Mouse (Mus musculus): ENCODE measurements around the gene Btg1.
A peak's percentile ranks its signal among the peaks of the same experiment; 100 is the strongest.

The Btg1 gene

GRCm38 (mm10) chr10:96632271-96633144, 15.7 kb downstream of the Btg1 start:
- DNase-seq: no peak

- no peak for DNase-seq
Observed at GRCm38 (mm10) chr10:96633145-96633516, 16.3 kb downstream of the Btg1 start.

GRCm38 (mm10) chr10:96635472-96635871, 18.7 kb downstream of the Btg1 start:
- no peak for DNase-seq

- no peak for DNase-seq
Observed at GRCm38 (mm10) chr10:96638477-96638876, 21.7 kb downstream of the Btg1 start.

GRCm38 (mm10) chr10:96642014-96642413, 25.2 kb downstream of the Btg1 start:
- no peak for DNase-seq

- DNase-seq: no peak
Observed at GRCm38 (mm10) chr10:96642751-96643150, 25.9 kb downstream of the Btg1 start.

- no peak for DNase-seq
Observed at GRCm38 (mm10) chr10:96645183-96645582, 28.4 kb downstream of the Btg1 start.

GRCm38 (mm10) chr10:96646024-96646866, 29.4 kb downstream of the Btg1 start:
- DNase-seq: peak; percentile 56

GRCm38 (mm10) chr10:96646867-96647462, 30.2 kb downstream of the Btg1 start:
- no peak for DNase-seq

- no peak for DNase-seq
Observed at GRCm38 (mm10) chr10:96648161-96648561, 31.4 kb downstream of the Btg1 start.

GRCm38 (mm10) chr10:96649524-96649923, 32.7 kb downstream of the Btg1 start:
- no peak for DNase-seq

- DNase-seq: no peak
Observed at GRCm38 (mm10) chr10:96652372-96652771, 35.6 kb downstream of the Btg1 start.

GRCm38 (mm10) chr10:96653030-96653429, 36.2 kb downstream of the Btg1 start:
- DNase-seq: no peak

GRCm38 (mm10) chr10:96654079-96654478, 37.3 kb downstream of the Btg1 start:
- DNase-seq: no peak

GRCm38 (mm10) chr10:96654576-96654975, 37.8 kb downstream of the Btg1 start:
- DNase-seq: no peak

GRCm38 (mm10) chr10:96655066-96655465, 38.3 kb downstream of the Btg1 start:
- DNase-seq: no peak

- no peak for DNase-seq
Observed at GRCm38 (mm10) chr10:96656176-96656575, 39.4 kb downstream of the Btg1 start.

- DNase-seq: no peak
Observed at GRCm38 (mm10) chr10:96658906-96659305, 42.1 kb downstream of the Btg1 start.

- no peak for DNase-seq
Observed at GRCm38 (mm10) chr10:96660280-96660985, 43.6 kb downstream of the Btg1 start.

- no peak for DNase-seq
Observed at GRCm38 (mm10) chr10:96662976-96663375, 46.2 kb downstream of the Btg1 start.

GRCm38 (mm10) chr10:96663739-96664430, 47.1 kb downstream of the Btg1 start:
- no peak for DNase-seq
